Mouse (Mus musculus) forebrain, embryonic 10.5 days (tissue): ENCODE data around the gene Spn. TPM values are rescaled to one million over a fixed set of nuclear protein-coding genes. Genes with fewer than 3 reads are reported as not detected.
"Not testable (repeated sequence)": the region's sequence is repeated elsewhere in the genome, so short reads cannot be mapped to it uniquely, and the experiment has no call there.

ENCODE experiments used
- DNase-seq: peaks from one replicate; pipeline ENCODE4 v3.0.0-alpha.2; 2017; ENCODE audit warnings: low spot score; ENCODE audit errors: extremely low spot score
- H3K27ac ChIP-seq: fragments of 300-500 bp; sonication (generic); 2 replicates; pipeline ENCODE4 v1.5.1; 2016; ENCODE audit warnings: mild to moderate bottlenecking
- H3K27me3 ChIP-seq: fragments of 300-500 bp; sonication (generic); 2 replicates; pipeline ENCODE4 v1.6.1; 2016; ENCODE audit warnings: mild to moderate bottlenecking; ENCODE audit not compliant: poor library complexity, severe bottlenecking
- H3K36me3 ChIP-seq: fragments of 300-500 bp; sonication (generic); replicated peaks from 2 replicates; pipeline ENCODE4 v1.6.1; 2016; ENCODE audit warnings: mild to moderate bottlenecking, moderate library complexity
- H3K4me1 ChIP-seq: fragments of 300-500 bp; sonication (generic); 2 replicates; pipeline ENCODE4 v1.6.1; 2016
- H3K4me3 ChIP-seq: fragments of 300-500 bp; sonication (generic); 2 replicates; pipeline ENCODE4 v1.5.1; 2016; ENCODE audit warnings: mild to moderate bottlenecking, moderate library complexity
- H3K9me3 ChIP-seq: fragments of 300-500 bp; sonication (generic); 2 replicates; pipeline ENCODE4 v1.6.1; 2016; ENCODE audit warnings: mild to moderate bottlenecking, moderate library complexity
- WGBS: fragments of 180-500 bp; shearing (Covaris S2); methylation state at CpG from one replicate; pipeline ENCODE4 v1.1.7; 2016; 5-methylcytosine and 5-hydroxymethylcytosine counted together
- polyA plus RNA-seq: library from polyadenylated mRNA; unstranded; fragments of >200 nt; fragmentation: Nextera tagmentation; extraction: Ambion mirVana; gene quantifications from 2 replicates; pipeline ENCODE4 v1.2.1, GENCODE M21; 2016

Spn gene
- 0.07 and 0.10 TPM in 2 replicates for polyA plus RNA-seq

DNA sequence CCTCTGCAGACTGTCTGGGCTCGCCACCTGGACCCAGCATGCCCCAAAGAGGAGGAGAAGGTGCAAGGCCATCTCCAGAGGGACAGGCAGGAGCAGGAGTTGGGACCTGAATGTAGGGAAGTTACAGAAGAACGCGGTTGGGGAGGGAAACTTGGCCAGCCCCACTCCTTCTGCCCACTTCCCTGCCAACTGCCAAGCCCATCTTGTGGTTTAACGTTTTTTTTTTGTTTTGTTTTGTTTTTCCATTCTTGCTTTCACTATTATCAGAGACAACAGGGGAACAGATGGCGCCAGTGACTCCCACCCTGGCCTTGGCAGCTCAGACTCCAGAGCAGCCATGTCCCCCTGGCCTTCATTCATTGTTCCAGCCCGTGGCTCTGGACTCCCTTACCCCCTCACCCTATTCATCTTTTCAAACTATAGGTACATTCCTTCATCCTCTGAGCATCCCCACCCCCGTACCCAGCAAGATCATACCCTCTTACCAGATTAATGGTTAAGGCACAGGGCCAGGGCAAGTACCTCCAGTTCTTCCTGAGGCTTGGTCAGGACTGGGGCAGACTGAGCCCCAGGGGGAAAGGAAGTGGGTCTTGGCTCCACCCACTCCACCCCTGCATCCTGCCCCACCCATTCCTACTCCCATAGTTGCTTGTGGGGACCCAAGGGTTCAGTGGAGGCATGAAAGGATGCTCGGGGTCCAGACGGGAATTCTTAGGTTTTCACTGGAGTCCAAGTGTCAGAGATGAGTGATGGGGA, at the start of gene Spn:
Spn (minus strand) TSS at position 562 of the 756 bp plus-strand sequence.
- no peak within 1 kb of the TSS for H3K27ac ChIP-seq
- 81% methylated on average over 9 of the region's 9 CpGs for WGBS
- no peak for DNase-seq
- H3K36me3 ChIP-seq, result no peaks in the 10 kb centered on the region
- no peaks in the 10 kb centered on the region for H3K27me3 ChIP-seq
- no peak within 1 kb of the TSS for H3K4me3 ChIP-seq
- peaks cover 10% of the 10 kb centered on the region for H3K4me1 ChIP-seq
- H3K9me3 ChIP-seq, result no peaks in the 10 kb centered on the region

GRCm38 (mm10) chr7:127187351-127187750, 49.7 kb upstream of the Spn start:
- DNase-seq, result no peak
- Histone ChIP-seq H3K4me1 (no peaks in the 10 kb centered on the region), H3K27me3 (no peaks in the 10 kb centered on the region), H3K27ac (no peak overlapping the region), H3K9me3 (no peaks in the 10 kb centered on the region), H3K36me3 (peaks cover 21% of the 10 kb centered on the region), H3K4me3 (no peak overlapping the region)
- 72% methylated on average over 10 of the region's 10 CpGs for WGBS

- no peaks in the 10 kb centered on the region for H3K27me3 ChIP-seq
- peaks cover 4% of the 10 kb centered on the region for H3K36me3 ChIP-seq
- H3K4me1 ChIP-seq, result no peaks in the 10 kb centered on the region
- no peak overlapping the region for H3K4me3 ChIP-seq
- WGBS, result 62% methylated on average over 3 of the region's 3 CpGs
- DNase-seq, result no peak
- no peak overlapping the region for H3K27ac ChIP-seq
- no peaks in the 10 kb centered on the region for H3K9me3 ChIP-seq
Observed at GRCm38 (mm10) chr7:127185601-127186000, 48.0 kb upstream of the Spn start.

DNA sequence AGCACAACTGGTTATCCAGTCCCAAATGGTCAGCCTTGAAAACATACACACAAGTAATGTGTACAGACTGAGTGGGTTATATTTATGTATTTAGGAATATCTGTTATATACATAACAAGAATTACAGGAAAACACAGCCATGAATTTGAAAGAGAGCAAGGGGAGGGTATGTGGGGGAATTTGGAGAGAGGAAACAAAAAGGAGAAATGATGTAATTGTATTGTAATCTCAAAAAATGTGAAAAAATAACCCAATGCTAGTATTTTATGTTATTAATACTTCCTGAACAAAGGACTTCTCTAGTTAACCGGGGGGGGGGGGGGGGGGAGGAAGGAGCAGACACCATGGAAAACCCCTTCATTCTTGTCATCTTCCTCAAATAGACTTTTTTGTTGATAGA, 47.1 kb upstream of the Spn start:
- H3K36me3 ChIP-seq, result no peaks in the 10 kb centered on the region
- H3K27me3 ChIP-seq, result no peaks in the 10 kb centered on the region
- no peak for DNase-seq
- H3K9me3 ChIP-seq, result no peaks in the 10 kb centered on the region
- H3K4me3 ChIP-seq, result no peak overlapping the region
- no peak overlapping the region for H3K27ac ChIP-seq
- 50% methylated on average over 1 of the region's 1 CpGs for WGBS
- H3K4me1 ChIP-seq, result no peaks in the 10 kb centered on the region

- Histone ChIP-seq H3K27me3 (no peaks in the 10 kb centered on the region), H3K36me3 (no peaks in the 10 kb centered on the region), H3K4me1 (no peaks in the 10 kb centered on the region), H3K27ac (no peak overlapping the region), H3K4me3 (no peak overlapping the region), H3K9me3 (no peaks in the 10 kb centered on the region)
- WGBS, result 83% methylated on average over 6 of the region's 6 CpGs
- no peak for DNase-seq
Observed at GRCm38 (mm10) chr7:127183828-127184227, 46.2 kb upstream of the Spn start.

DNA sequence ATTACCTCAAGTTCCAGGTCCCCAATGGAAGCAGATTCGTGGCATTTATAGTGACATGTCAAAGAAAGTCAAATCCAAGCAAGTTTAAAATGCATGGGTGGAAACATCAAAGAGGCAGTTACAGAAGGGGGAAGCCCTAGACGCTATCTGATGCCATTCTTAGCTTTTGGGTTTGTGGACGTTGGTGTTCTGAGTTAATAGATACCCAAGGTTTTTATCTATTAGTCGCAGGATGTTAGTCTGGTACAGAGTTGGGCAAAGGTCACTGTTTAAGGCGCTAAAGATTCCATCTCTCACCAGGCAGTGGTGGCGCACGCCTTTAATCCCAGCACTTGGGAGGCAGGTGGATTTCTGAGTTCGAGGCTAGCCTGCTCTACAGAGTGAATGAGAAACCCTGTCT, 45.7 kb upstream of the Spn start:
- no peaks in the 10 kb centered on the region for H3K27me3 ChIP-seq
- H3K27ac ChIP-seq, result no peak overlapping the region
- DNase-seq, result no peak
- no peak overlapping the region for H3K4me3 ChIP-seq
- WGBS, result 85% methylated on average over 8 of the region's 8 CpGs
- H3K4me1 ChIP-seq, result no peaks in the 10 kb centered on the region
- H3K9me3 ChIP-seq, result no peaks in the 10 kb centered on the region
- no peaks in the 10 kb centered on the region for H3K36me3 ChIP-seq

DNA sequence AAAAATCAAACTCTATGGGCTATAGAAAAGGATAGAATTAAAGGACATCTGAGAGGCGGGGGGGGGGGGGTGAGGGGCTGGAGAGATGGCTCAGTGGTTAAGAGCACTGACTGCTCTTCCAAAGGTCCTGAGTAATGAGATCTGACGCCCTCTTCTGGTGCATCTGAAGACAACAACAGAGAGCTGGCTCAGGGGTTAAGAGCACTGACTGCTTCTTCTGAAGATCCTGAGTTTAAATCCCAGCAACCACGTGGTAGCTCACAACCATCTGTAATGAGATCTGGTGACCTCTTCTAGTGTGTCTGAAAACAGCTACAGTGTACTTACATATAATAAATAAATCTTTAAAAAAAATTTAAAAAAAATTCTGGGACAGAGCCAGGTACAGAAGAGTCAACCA, 44.1 kb upstream of the Spn start:
- H3K36me3 ChIP-seq, H3K9me3 ChIP-seq, H3K27ac ChIP-seq, H3K4me1 ChIP-seq, H3K27me3 ChIP-seq, H3K4me3 ChIP-seq, DNase-seq: not testable (repeated sequence)
- 28% methylated on average over 3 of the region's 3 CpGs for WGBS

DNA sequence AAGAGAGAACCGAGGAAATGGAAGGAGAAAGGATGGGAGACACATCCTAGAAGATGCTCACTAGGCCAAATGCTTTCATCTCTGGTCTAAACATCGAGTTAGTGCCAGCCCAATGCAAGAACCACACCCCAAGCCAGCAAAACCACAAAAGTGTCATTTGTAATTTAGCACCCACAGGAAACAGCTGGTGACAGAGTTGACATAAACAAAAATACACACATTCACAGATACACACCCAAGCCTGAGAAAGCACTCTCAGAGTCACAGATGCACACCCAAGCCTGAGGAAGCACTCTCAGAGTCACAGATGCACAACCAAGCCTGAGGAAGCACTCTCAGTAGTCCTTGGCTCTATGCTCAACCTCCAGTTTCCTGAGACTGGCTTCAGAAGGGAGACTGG, 43.2 kb upstream of the Spn start:
- no peak for DNase-seq
- Histone ChIP-seq H3K36me3 (no peaks in the 10 kb centered on the region), H3K9me3 (no peaks in the 10 kb centered on the region), H3K4me1 (no peaks in the 10 kb centered on the region), H3K27me3 (no peaks in the 10 kb centered on the region), H3K27ac (no peak overlapping the region), H3K4me3 (no peak overlapping the region)
- WGBS, result 81% methylated on average over 2 of the region's 2 CpGs

- no peak overlapping the region for H3K27ac ChIP-seq
- 83% methylated on average over 4 of the region's 4 CpGs for WGBS
- H3K36me3 ChIP-seq, result no peaks in the 10 kb centered on the region
- H3K27me3 ChIP-seq, result no peaks in the 10 kb centered on the region
- H3K4me3 ChIP-seq, result no peak overlapping the region
- H3K9me3 ChIP-seq, result no peaks in the 10 kb centered on the region
- no peaks in the 10 kb centered on the region for H3K4me1 ChIP-seq
- no peak for DNase-seq
Observed at GRCm38 (mm10) chr7:127176937-127177336, 39.3 kb upstream of the Spn start.

DNA sequence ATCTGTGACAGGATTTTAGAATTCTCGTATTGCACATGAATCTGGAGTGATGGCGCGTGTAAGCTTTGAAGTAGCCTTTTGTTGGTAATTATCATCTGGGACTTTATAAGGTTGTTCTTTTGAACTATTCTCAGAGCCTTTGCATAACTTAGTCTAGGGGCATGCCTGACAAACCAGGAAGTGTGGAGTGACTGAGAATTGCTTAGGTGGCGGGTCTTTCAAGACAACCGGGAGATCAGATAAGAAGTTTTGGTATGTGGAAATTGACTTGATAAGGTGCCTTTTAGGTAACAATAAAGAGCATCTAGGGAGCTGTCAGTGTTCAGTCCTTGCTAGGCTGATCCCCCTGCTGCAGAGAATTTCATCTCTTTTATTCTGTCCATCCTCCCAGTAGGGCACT, 28.9 kb upstream of the Spn start:
- H3K27ac ChIP-seq, result no peak overlapping the region
- H3K4me3 ChIP-seq, result no peak overlapping the region
- no peaks in the 10 kb centered on the region for H3K36me3 ChIP-seq
- H3K4me1 ChIP-seq, result no peaks in the 10 kb centered on the region
- 88% methylated on average over 5 of the region's 5 CpGs for WGBS
- no peaks in the 10 kb centered on the region for H3K27me3 ChIP-seq
- no peaks in the 10 kb centered on the region for H3K9me3 ChIP-seq
- no peak for DNase-seq

DNA sequence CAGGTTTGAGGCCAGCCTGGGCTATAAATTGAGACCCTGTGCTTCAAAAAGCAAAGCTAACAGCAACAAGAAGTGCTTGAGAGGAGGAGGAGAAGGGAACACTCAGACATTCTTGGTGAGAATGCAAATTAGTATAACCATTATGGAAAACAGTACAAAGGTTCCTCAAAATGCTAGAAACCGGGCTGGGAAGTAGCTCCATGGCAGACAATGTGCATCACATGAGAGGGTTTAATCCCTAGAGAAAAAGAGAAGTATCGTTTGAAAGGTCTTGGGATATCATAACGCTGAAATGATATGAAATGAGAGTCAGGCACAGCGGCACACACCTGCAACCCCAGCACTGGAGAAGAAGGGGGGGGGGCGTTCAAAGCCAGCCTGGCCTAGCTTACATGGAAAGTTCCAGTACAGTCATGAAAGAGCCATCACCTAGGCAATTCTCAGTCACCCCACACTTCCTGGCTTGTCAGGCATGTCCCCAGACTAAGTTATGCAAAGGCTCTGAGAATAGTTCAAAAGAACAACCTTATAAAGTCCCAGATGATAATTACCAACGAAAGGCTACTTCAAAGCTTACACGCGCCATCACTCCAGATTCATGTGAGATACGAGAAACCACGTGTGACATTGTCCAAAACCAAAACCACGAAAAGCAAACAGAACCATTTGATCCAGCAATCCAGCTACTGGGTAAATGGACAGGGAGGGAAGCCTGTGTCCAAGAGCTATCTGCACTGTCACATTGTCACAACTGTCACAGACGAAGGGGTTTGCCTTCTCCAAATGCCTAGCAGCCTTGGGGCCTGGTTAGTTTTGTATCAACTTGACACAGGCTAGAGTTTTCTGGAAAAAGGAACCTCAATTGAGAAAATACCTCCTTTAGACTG, 28.2 kb upstream of the Spn start:
- 89% methylated on average over 12 of the region's 12 CpGs for WGBS
- Histone ChIP-seq H3K27ac (no peak overlapping the region), H3K4me3 (no peak overlapping the region), H3K4me1 (no peaks in the 10 kb centered on the region), H3K9me3 (no peaks in the 10 kb centered on the region), H3K36me3 (no peaks in the 10 kb centered on the region), H3K27me3 (no peaks in the 10 kb centered on the region)
- no peak for DNase-seq

- H3K4me1 ChIP-seq, result no peaks in the 10 kb centered on the region
- H3K36me3 ChIP-seq, result no peaks in the 10 kb centered on the region
- H3K9me3 ChIP-seq, result no peaks in the 10 kb centered on the region
- H3K27me3 ChIP-seq, result no peaks in the 10 kb centered on the region
- H3K4me3 ChIP-seq, result no peak overlapping the region
- 90% methylated on average over 4 of the region's 4 CpGs for WGBS
- DNase-seq, result no peak
- H3K27ac ChIP-seq, result no peak overlapping the region
Observed at GRCm38 (mm10) chr7:127164002-127164401, 26.4 kb upstream of the Spn start.

DNA sequence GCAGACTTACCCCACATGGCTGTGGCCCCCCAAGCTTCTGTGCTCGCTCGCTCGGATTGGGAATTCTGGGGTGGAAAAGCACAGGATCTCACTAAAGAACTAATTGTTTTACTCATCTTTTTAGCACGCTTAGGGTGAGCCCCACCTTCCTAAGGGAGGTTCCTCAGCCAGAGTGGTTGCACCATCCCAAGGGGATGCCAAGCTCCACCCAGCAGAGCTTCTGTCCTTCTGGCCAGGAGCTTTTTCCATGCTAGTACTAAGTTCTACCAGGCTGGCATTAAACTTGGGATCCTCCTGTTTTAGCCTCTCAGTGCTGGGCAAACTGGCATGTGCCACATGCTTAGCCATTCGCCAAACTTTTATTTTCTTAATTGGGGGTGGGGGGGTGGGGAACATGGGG, 24.9 kb upstream of the Spn start:
- no peak for DNase-seq
- 90% methylated on average over 5 of the region's 5 CpGs for WGBS
- peaks cover 7% of the 10 kb centered on the region for H3K4me1 ChIP-seq

More for the DNA sequence above, 24.9 kb upstream of the Spn start:
- no peak overlapping the region for H3K4me3 ChIP-seq
- H3K27me3 ChIP-seq, result no peaks in the 10 kb centered on the region
- H3K36me3 ChIP-seq, result no peaks in the 10 kb centered on the region
- H3K9me3 ChIP-seq, result no peaks in the 10 kb centered on the region
- no peak overlapping the region for H3K27ac ChIP-seq
